Mouse (Mus musculus) hindbrain, embryonic 11.5 days (tissue): ENCODE data around the gene Tenm2. TPM values are rescaled to one million over a fixed set of nuclear protein-coding genes. Genes with fewer than 3 reads are reported as not detected.
A peak's percentile ranks its signal among the peaks of the same experiment; 100 is the strongest.

Source experiments
- ATAC-seq: fragments of 200-750 bp; cut with Nextera tagmentation; 2 replicates; pipeline ENCODE4 v1.8.0; 2017; ENCODE audit warnings: mild to moderate bottlenecking, moderate TSS enrichment, moderate library complexity; ENCODE audit not compliant: low FRiP score
- DNase-seq: peaks from one replicate; pipeline ENCODE4 v3.0.0-alpha.2; 2015; ENCODE audit warnings: low spot score
- H3K27ac ChIP-seq: fragments of 300-500 bp; sonication (generic); 2 replicates; pipeline ENCODE4 v1.5.1; 2014; ENCODE audit warnings: mild to moderate bottlenecking, low read depth, low read length
- H3K27me3 ChIP-seq: fragments of 300-500 bp; sonication (generic); 2 replicates; pipeline ENCODE4 v1.6.1; 2014; ENCODE audit warnings: mild to moderate bottlenecking, low read length, moderate library complexity, mixed read lengths; ENCODE audit not compliant: control insufficient read depth, insufficient read depth
- H3K36me3 ChIP-seq: fragments of 300-500 bp; sonication (generic); 2 replicates; pipeline ENCODE4 v1.6.1; 2014; ENCODE audit warnings: mild to moderate bottlenecking, low read length, moderate library complexity, mixed read lengths; ENCODE audit not compliant: control insufficient read depth, insufficient read depth
- H3K4me1 ChIP-seq: fragments of 300-500 bp; sonication (generic); replicated peaks from 2 replicates; pipeline ENCODE4 v1.6.1; 2014; ENCODE audit warnings: low read length, mixed read lengths; ENCODE audit not compliant: control insufficient read depth, insufficient read depth
- H3K4me2 ChIP-seq: fragments of 300-500 bp; sonication (generic); replicated peaks from 2 replicates; pipeline ENCODE4 v1.6.1; 2014; ENCODE audit warnings: mild to moderate bottlenecking, low read depth, low read length
- H3K4me3 ChIP-seq: fragments of 300-500 bp; sonication (generic); 2 replicates; pipeline ENCODE4 v1.5.1; 2014; ENCODE audit warnings: low read depth, low read length
- H3K9ac ChIP-seq: fragments of 300-500 bp; sonication (generic); 2 replicates; pipeline ENCODE4 v1.6.1; 2014; ENCODE audit warnings: low read depth, low read length
- H3K9me3 ChIP-seq: fragments of 300-500 bp; sonication (generic); 2 replicates; pipeline ENCODE4 v1.6.1; 2016; ENCODE audit warnings: low read length; ENCODE audit not compliant: control insufficient read depth
- WGBS: fragments of 180-500 bp; shearing (Covaris S2); extraction: QIAGEN DNeasy Blood & Tissue Kit; methylation state at CpG from one replicate; pipeline ENCODE4 v1.1.7; 2014; 5-methylcytosine and 5-hydroxymethylcytosine counted together
- polyA plus RNA-seq: library from polyadenylated mRNA; unstranded; fragments of >200 nt; fragmentation: Nextera tagmentation; extraction: Ambion mirVana; gene quantifications from 2 replicates; pipeline ENCODE4 v1.2.1, GENCODE M21; 2014

The Tenm2 gene
- polyA plus RNA-seq, 1 experiment from 2014 or later, result 9.0 TPM

GRCm38 (mm10) chr11:36072038-36072437 lies 1163.7 kb downstream of the Tenm2 start:
- H3K4me2 ChIP-seq, result no peak overlapping the region
- ATAC-seq, result no peak
- H3K9ac ChIP-seq, result no peak overlapping the region
- no peaks in the 10 kb centered on the region for H3K9me3 ChIP-seq
- no peaks in the 10 kb centered on the region for H3K4me1 ChIP-seq
- WGBS, result 64% methylated on average over 9 of the region's 9 CpGs
- no peak overlapping the region for H3K4me3 ChIP-seq
- no peak overlapping the region for H3K27ac ChIP-seq
- no peaks in the 10 kb centered on the region for H3K36me3 ChIP-seq
- no peaks in the 10 kb centered on the region for H3K27me3 ChIP-seq
- DNase-seq, result no peak

DNA sequence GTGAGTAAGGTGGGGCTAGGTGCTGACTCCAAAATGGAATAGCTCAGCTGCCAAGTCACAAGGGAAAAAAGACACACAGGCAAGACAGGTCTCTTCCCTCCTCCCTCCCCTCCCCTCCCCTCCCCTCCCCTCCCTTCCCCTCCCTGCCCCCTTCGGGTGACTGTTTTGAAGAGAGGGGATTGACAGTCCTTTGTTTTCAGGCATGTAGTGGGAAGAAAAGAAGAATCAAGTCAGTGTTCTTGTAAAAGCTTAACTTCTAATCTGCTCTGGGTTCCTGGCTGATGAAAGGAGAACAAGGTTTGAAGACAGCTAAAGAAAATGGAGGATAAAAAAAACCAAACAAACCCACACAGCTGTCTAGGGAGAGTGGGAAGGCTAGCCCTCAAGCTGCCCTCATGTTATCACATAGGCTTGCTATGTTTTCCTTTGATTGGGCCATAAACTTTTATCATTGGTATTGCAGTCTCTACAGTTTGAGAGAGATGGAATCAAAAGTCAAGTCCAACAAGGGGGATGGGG lies 1176.4 kb downstream of the Tenm2 start:
- no peak for ATAC-seq
- H3K4me1 ChIP-seq, result no peaks in the 10 kb centered on the region
- no CpG with 5 or more reads among the region's 1 CpGs for whole genome bisulfite sequencing
- H3K27me3 ChIP-seq, result no peaks in the 10 kb centered on the region
- no peaks in the 10 kb centered on the region for H3K36me3 ChIP-seq
- no peaks in the 10 kb centered on the region for H3K9me3 ChIP-seq
- H3K4me3 ChIP-seq, result no peak overlapping the region
- H3K4me2 ChIP-seq, result no peak overlapping the region
- DNase-seq, result no peak
- no peak overlapping the region for H3K9ac ChIP-seq
- H3K27ac ChIP-seq, result no peak overlapping the region

DNA sequence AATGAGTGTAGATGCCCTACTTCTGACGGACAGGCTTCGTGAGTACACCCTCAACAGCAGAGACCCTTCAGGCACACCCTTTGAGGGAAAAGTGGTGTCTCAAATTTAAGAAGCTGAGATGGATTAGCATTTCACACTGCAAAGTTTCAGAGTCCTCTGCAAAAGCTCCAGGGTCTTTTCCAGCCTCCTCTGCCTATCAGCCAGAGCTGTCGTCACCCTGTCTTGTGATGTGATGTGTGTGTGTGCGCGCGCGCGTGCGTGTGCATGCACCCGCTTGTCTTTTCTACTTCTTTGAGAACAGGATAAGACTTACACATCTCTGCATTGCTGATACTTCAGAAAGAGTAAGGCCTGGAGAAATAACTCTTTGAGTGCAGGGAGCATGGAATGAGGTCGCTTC lies 1179.2 kb downstream of the Tenm2 start:
- H3K27me3 ChIP-seq, result no peaks in the 10 kb centered on the region
- WGBS, result 88% methylated on average over 11 of the region's 11 CpGs
- H3K9me3 ChIP-seq, result no peaks in the 10 kb centered on the region
- no peaks in the 10 kb centered on the region; the same call in 1 of the 2 replicates for H3K4me1 ChIP-seq
- no peak overlapping the region for H3K4me3 ChIP-seq
- H3K4me2 ChIP-seq, result no peak overlapping the region
- H3K36me3 ChIP-seq, result no peaks in the 10 kb centered on the region
- ATAC-seq, result no peak
- DNase-seq, result no peak
- no peak overlapping the region for H3K9ac ChIP-seq
- H3K27ac ChIP-seq, result no peak overlapping the region

- Histone ChIP-seq H3K9ac (no peak overlapping the region), H3K4me3 (no peak overlapping the region), H3K36me3 (no peaks in the 10 kb centered on the region), H3K4me1 (no peaks in the 10 kb centered on the region; the same call in 1 of the 2 replicates), H3K27ac (no peak overlapping the region), H3K27me3 (no peaks in the 10 kb centered on the region), H3K9me3 (no peaks in the 10 kb centered on the region), H3K4me2 (no peak overlapping the region)
- DNase-seq (no peak), ATAC-seq (no peak)
- WGBS, result 78% methylated on average over 7 of the region's 7 CpGs
These were observed 1181.4 kb downstream of the Tenm2 start for GRCm38 (mm10) chr11:36054323-36054722.

GRCm38 (mm10) chr11:36053457-36053856 lies 1182.3 kb downstream of the Tenm2 start:
- H3K27me3 ChIP-seq, result no peaks in the 10 kb centered on the region
- H3K9me3 ChIP-seq, result no peaks in the 10 kb centered on the region
- no peak overlapping the region for H3K9ac ChIP-seq
- no peak overlapping the region for H3K4me3 ChIP-seq
- WGBS, result 67% methylated on average over 4 of the region's 4 CpGs
- H3K36me3 ChIP-seq, result no peaks in the 10 kb centered on the region
- H3K27ac ChIP-seq, result no peak overlapping the region
- DNase-seq (no peak), ATAC-seq (no peak)
- H3K4me2 ChIP-seq, result no peak overlapping the region
- H3K4me1 ChIP-seq, result no peaks in the 10 kb centered on the region; the same call in 1 of the 2 replicates

DNA sequence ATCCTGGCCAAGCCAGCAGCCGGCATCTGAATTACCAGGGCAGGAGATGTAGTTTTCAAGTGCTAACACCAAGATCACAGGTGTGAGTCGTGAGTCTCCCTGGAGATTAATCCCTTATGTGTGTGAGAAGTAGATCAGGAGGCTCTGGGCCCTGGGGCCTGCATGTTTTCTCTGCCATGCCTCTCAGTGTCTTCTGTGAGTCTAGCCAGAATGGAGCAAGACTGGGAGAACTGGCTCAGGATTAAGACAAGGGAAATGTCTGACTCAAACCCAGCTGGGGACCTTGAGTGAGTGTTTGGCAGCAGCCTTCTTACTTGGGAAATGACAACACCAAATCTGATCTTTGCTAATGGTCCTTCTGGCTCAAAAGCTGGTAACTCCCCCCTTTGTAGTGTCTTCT lies 1183.2 kb downstream of the Tenm2 start:
- H3K4me1 ChIP-seq, result no peaks in the 10 kb centered on the region; the same call in 1 of the 2 replicates
- no peaks in the 10 kb centered on the region for H3K9me3 ChIP-seq
- DNase-seq (no peak), ATAC-seq (no peak)
- H3K27ac ChIP-seq, result no peak overlapping the region
- no peaks in the 10 kb centered on the region for H3K36me3 ChIP-seq
- no peak overlapping the region for H3K4me3 ChIP-seq
- H3K4me2 ChIP-seq, result no peak overlapping the region
- H3K9ac ChIP-seq, result no peak overlapping the region
- 68% methylated on average over 2 of the region's 2 CpGs for WGBS
- H3K27me3 ChIP-seq, result no peaks in the 10 kb centered on the region

GRCm38 (mm10) chr11:36052091-36052490 lies 1183.7 kb downstream of the Tenm2 start:
- no peak overlapping the region for H3K4me2 ChIP-seq
- DNase-seq (no peak), ATAC-seq (no peak)
- no peaks in the 10 kb centered on the region for H3K9me3 ChIP-seq
- no peaks in the 10 kb centered on the region for H3K27me3 ChIP-seq
- H3K4me3 ChIP-seq, result no peak overlapping the region
- WGBS, result 86% methylated on average over 1 of the region's 1 CpGs
- no peaks in the 10 kb centered on the region; the same call in 1 of the 2 replicates for H3K4me1 ChIP-seq
- H3K27ac ChIP-seq, result no peak overlapping the region
- H3K36me3 ChIP-seq, result 0 out of 2 replicates have a peak, but pooled peaks cover 2% of the 10 kb centered on the region
- no peak overlapping the region for H3K9ac ChIP-seq

- 32% methylated on average over 5 of the region's 5 CpGs for whole genome bisulfite sequencing
- H3K9ac ChIP-seq, result no peak overlapping the region
- no peak for DNase-seq
- H3K36me3 ChIP-seq, result 0 out of 2 replicates have a peak, but pooled peaks cover 2% of the 10 kb centered on the region
- no peak for ATAC-seq
- H3K9me3 ChIP-seq, result no peaks in the 10 kb centered on the region
- H3K27me3 ChIP-seq, result no peaks in the 10 kb centered on the region
- H3K4me2 ChIP-seq, result no peak overlapping the region
- no peak overlapping the region for H3K4me3 ChIP-seq
- peaks cover 2% of the 10 kb centered on the region; the same call in 1 of the 2 replicates for H3K4me1 ChIP-seq
- no peak overlapping the region for H3K27ac ChIP-seq
These were observed 1186.2 kb downstream of the Tenm2 start for GRCm38 (mm10) chr11:36049547-36049946.

GRCm38 (mm10) chr11:36045681-36046276 lies 1190.0 kb downstream of the Tenm2 start:
- Histone ChIP-seq H3K4me3 (peak overlapping the region; percentile 35), H3K36me3 (0 out of 2 replicates have a peak, but pooled peaks cover 2% of the 10 kb centered on the region), H3K9ac (peak overlapping the region; percentile 47), H3K27ac (no peak overlapping the region), H3K4me1 (peaks cover 2% of the 10 kb centered on the region; the same call in 1 of the 2 replicates), H3K9me3 (no peaks in the 10 kb centered on the region), H3K27me3 (no peaks in the 10 kb centered on the region), H3K4me2 (peak overlapping the region; percentile 43)
- WGBS, result 2% methylated on average over 13 of the region's 13 CpGs
- ATAC-seq (peak; percentile 70), DNase-seq (peak; percentile 92)
